Mouse (Mus musculus): ENCODE results near the gene Srsf2.

GRCm38 (mm10) chr11:116802709-116803108 is 50.2 kb downstream of the Srsf2 start:
- no peak for TF ChIP-seq CTCF (IDR thresholded peaks at IDR 0.05; ENCODE audit: borderline replicate concordance, insufficient read depth, low read length)
- TF ChIP-seq POLR2A (IDR thresholded peaks at IDR 0.05; ENCODE audit: low read depth, low read length) = no peak
